In the genomic region with DNA sequence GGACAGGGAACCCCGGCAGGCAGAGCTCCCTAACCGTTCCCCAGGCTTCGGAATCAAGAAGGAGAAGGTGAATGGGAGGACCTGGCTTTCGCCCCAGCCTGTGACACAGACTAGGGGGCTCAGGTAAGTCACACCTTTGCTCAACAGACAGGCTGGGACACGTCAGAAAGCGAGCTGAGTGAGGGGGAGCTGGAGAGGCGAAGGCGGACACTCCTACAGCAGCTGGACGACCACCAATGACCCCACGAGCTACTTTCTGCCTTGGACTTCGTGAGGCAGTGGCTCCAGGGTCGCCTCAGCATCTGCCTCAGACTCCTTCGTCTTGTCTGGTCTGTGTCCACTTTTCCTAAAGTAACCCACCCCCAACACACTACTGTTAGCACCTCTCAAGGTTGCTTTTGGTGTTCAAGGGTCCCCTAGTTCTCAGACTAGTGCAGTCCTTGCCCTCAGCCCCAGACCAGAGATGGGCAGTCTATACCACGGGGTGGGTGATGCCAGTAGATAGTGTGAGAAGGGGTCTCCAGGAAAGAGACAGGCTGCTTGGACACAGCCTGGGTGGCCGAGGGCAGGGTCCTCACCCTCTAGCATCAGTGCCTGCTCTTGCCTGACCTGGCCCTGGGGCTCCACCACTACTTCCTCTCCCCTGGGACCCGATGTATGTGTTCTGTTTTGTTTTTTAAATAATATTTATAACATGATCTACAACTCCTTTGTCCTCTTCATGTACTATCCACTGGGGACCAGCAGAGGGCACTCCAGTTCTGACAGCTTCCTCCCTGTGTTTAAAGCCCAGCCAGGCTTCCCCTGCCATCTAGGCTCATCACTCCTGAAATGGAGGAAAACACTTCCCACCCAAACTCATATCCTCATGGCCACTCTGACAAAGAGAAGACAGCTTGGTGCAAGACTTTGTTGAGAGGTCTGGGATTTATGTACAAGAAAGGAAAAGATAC, we compare ENCODE assay signal across 7 mouse cellular contexts. TPM values are rescaled to one million over a fixed set of nuclear protein-coding genes. Genes with fewer than 3 reads are reported as not detected.
DNase-seq lines count a peak whose midpoint lies in the region; ATAC-seq and TF ChIP-seq lines count a peak whose summit lies in the region.

No protein-coding gene starts in this region.

- no peak overlapping the region for H3K9ac ChIP-seq in midbrain, embryonic 12.5 days (replicated peaks)

- peak; percentile 68 to 74 for DNase-seq in adrenal gland, adult 18-20 months (ENCODE audit: low spot score in 2 of 2)
- peak; percentile 80 for DNase-seq in gastrocnemius, postnatal 14 days
- DNase-seq in left cerebral cortex, postnatal 10 days (ENCODE audit: extremely low spot score in 1 of 2, low spot score in 2 of 2) = peak; percentile 79 to 87

- no peak overlapping the region for H3K27ac ChIP-seq in cortical plate, adult 2 months (ENCODE audit: insufficient read depth, low read length)
- peak overlapping the region; percentile 80 for H3K27ac ChIP-seq in midbrain, embryonic 12.5 days (replicated peaks)
- 0 out of 2 replicates have a peak overlapping the region, but pooled peaks have one; percentile 3 for H3K27ac ChIP-seq in small intestine, adult 2 months (ENCODE audit: insufficient read depth, low read depth, low read length)

- peaks cover 3% of the 10 kb centered on the region; the same call in 1 of the 2 replicates for H3K4me1 ChIP-seq in cortical plate, adult 2 months (ENCODE audit: control insufficient read depth, insufficient read depth, low read length)
- H3K4me1 ChIP-seq in midbrain, embryonic 12.5 days = no peaks in the 10 kb centered on the region
- no peaks in the 10 kb centered on the region for H3K4me1 ChIP-seq in small intestine, adult 2 months (ENCODE audit: control insufficient read depth, insufficient read depth, insufficient read length, low read length)

- TF ChIP-seq CTCF in cortical plate, adult 2 months (IDR thresholded peaks at IDR 0.05; ENCODE audit: extremely low read depth, insufficient read depth, low read length) = peak; percentile 90
- TF ChIP-seq CTCF in small intestine, adult 2 months (IDR thresholded peaks at IDR 0.05; ENCODE audit: extremely low read depth, insufficient read length, insufficient replicate concordance, low read depth, low read length) = peak; percentile 84; the same call in 1 of the 2 replicates

- intact Hi-C loops in gastrocnemius, postnatal 14 days (cut with DNase I; ENCODE audit: low total_unique reads) = no loop called here
- intact Hi-C loops in left cerebral cortex, postnatal 10 days (cut with DNase I) = loop anchor here (2.0 to 10.0 kb wide), 2 partner anchors 54 to 158 kb away; a partner anchor contains a TSS

- TF ChIP-seq POLR2A in cortical plate, adult 2 months (IDR thresholded peaks at IDR 0.05; ENCODE audit: extremely low read depth, insufficient read depth, low read length) = no peak
- TF ChIP-seq POLR2A in small intestine, adult 2 months (IDR thresholded peaks at IDR 0.05; ENCODE audit: low read depth, low read length) = no peak

- H3K36me3 ChIP-seq in midbrain, embryonic 12.5 days = peaks cover 89% of the 10 kb centered on the region
- H3K36me3 ChIP-seq in small intestine, adult 2 months (ENCODE audit: control insufficient read depth, insufficient read depth, low read length) = peaks cover 2% of the 10 kb centered on the region; the same call in 1 of the 2 replicates

- no peak overlapping the region for H3K4me3 ChIP-seq in cortical plate, adult 2 months (ENCODE audit: insufficient read depth, low read length)
- no peak overlapping the region for H3K4me3 ChIP-seq in midbrain, embryonic 12.5 days
- H3K4me3 ChIP-seq in small intestine, adult 2 months (ENCODE audit: low read depth, low read length) = no peak overlapping the region

- H3K9me3 ChIP-seq in midbrain, embryonic 12.5 days = no peaks in the 10 kb centered on the region

- peak; percentile 65 for ATAC-seq in inflammation-experienced regulatory T-cells, adult 6 months
- peak; percentile 65; the same call in 1 of the 2 replicates for ATAC-seq in midbrain, embryonic 12.5 days (ENCODE audit: low FRiP score, low read depth)

- 82% methylated on average over 16 of the region's 16 CpGs for WGBS in midbrain, embryonic 12.5 days
- WGBS in small intestine, adult 2 months = 71% methylated on average over 16 of the region's 16 CpGs

- H3K27me3 ChIP-seq in midbrain, embryonic 12.5 days = no peaks in the 10 kb centered on the region
- no peaks in the 10 kb centered on the region for H3K27me3 ChIP-seq in small intestine, adult 2 months (ENCODE audit: control insufficient read depth, insufficient read depth, low read length)

- H3K4me2 ChIP-seq in midbrain, embryonic 12.5 days (replicated peaks) = no peak overlapping the region

RNA-seq across cellular contexts. Expression of a gene that starts 20.9 kb away (rescaled TPM):
- total RNA-seq in adrenal gland, adult 18-20 months (2021) = 1 to 10 TPM; 1.6 to 2.6 TPM
- polyA plus RNA-seq in cortical plate, adult 2 months (2012; rRNA removed) = 0.69 and 1.1 TPM in 2 replicates
- not detected for total RNA-seq in gastrocnemius, postnatal 14 days (2021)
- polyA plus RNA-seq in inflammation-experienced regulatory T-cells, adult 6 months (2017; shearing (Covaris generic)) = under 1 TPM in 2 of 3 experiments, not detected in 1; 0.29 to 0.48 TPM
- total RNA-seq in left cerebral cortex, postnatal 10 days (2021) = 1 to 10 TPM; 1.4 to 1.5 TPM
- polyA plus RNA-seq in midbrain, embryonic 12.5 days (2016; fragmentation: Nextera tagmentation; extraction: Ambion mirVana) = 0.22 and 0.26 TPM in 2 replicates
- not detected in 2 replicates for polyA plus RNA-seq in small intestine, adult 2 months (2012; rRNA removed)

RNA-seq across cellular contexts. Expression of a gene that starts 21.7 kb away (rescaled TPM):
- 10 to 100 TPM; 46.0 to 50.6 TPM for total RNA-seq in adrenal gland, adult 18-20 months (2021)
- 156 and 168 TPM in 2 replicates for polyA plus RNA-seq in cortical plate, adult 2 months (2012; rRNA removed)
- 10 to 100 TPM; 18.4 to 20.8 TPM for total RNA-seq in gastrocnemius, postnatal 14 days (2021)
- 10 to 100 TPM in 2 of 3 experiments, 1 to 10 TPM in 1; 1.6 to 14.9 (median 10.3) TPM for polyA plus RNA-seq in inflammation-experienced regulatory T-cells, adult 6 months (2017; shearing (Covaris generic))
- 100 to 1,000 TPM; 101 to 105 TPM for total RNA-seq in left cerebral cortex, postnatal 10 days (2021)
- 75.9 and 78.1 TPM in 2 replicates for polyA plus RNA-seq in midbrain, embryonic 12.5 days (2016; fragmentation: Nextera tagmentation; extraction: Ambion mirVana)
- polyA plus RNA-seq in small intestine, adult 2 months (2012; rRNA removed) = 14.4 and 20.8 TPM in 2 replicates

RNA-seq across cellular contexts. Expression of a gene that starts 53.7 kb away (rescaled TPM):
- total RNA-seq in adrenal gland, adult 18-20 months (2021) = 10 to 100 TPM; 15.5 to 17.2 TPM
- polyA plus RNA-seq in cortical plate, adult 2 months (2012; rRNA removed) = 13.7 and 15.4 TPM in 2 replicates
- 10 to 100 TPM; 13.3 to 13.6 TPM for total RNA-seq in gastrocnemius, postnatal 14 days (2021)
- polyA plus RNA-seq in inflammation-experienced regulatory T-cells, adult 6 months (2017; shearing (Covaris generic)) = 10 to 100 TPM in 1 of 3 experiments, 1 to 10 TPM in 2; 5.5 to 13.4 (median 9.2) TPM
- 10 to 100 TPM; 12.6 to 14.1 TPM for total RNA-seq in left cerebral cortex, postnatal 10 days (2021)
- 15.1 and 16.4 TPM in 2 replicates for polyA plus RNA-seq in midbrain, embryonic 12.5 days (2016; fragmentation: Nextera tagmentation; extraction: Ambion mirVana)
- 4.2 and 8.2 TPM in 2 replicates for polyA plus RNA-seq in small intestine, adult 2 months (2012; rRNA removed)
